Mouse (Mus musculus) ZHBTc4 (cell line): ENCODE measurements at regions not wholly inside any gene's neighbourhood (a gene's known extent, or its start where the extent isn't known, plus 50 kb on each side); places are given as distances from the start of the nearest gene placed in this dataset.

Source experiments
- DNase-seq: peaks from one replicate; pipeline ENCODE4 v3.0.0-alpha.2; 2011; ENCODE audit warnings: low read depth, low spot score

DNA sequence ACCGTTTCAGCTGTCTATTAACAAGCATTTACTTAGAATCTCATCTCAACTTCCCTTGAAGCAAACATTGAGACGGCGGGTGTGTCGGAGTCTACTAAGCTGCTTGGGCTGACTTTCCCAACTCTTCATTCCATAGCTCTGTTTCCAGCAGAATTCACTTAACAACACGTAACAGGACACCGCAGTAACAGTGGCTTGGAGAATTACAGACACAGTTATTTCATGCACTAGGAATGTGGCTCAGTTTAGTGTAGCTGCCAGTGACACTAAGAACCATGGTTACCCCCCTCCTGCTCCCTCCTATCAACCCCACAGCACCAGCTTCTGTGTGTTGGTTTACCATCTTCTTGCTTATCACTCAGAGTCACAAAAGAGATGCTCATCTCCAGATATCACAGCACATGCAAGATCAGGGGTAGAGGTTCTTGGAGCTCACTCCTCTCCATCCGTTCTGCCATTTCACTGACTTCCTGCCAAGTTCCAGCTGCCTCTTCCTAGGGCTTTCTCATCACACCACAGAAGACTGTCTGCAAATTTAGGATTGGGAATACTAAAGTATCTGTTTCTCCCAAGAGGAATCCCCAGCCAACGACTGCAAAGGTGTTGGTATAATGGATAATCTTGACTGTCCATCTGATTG is 90.7 kb downstream of the Banf2 start:
- DNase-seq = no peak

DNA sequence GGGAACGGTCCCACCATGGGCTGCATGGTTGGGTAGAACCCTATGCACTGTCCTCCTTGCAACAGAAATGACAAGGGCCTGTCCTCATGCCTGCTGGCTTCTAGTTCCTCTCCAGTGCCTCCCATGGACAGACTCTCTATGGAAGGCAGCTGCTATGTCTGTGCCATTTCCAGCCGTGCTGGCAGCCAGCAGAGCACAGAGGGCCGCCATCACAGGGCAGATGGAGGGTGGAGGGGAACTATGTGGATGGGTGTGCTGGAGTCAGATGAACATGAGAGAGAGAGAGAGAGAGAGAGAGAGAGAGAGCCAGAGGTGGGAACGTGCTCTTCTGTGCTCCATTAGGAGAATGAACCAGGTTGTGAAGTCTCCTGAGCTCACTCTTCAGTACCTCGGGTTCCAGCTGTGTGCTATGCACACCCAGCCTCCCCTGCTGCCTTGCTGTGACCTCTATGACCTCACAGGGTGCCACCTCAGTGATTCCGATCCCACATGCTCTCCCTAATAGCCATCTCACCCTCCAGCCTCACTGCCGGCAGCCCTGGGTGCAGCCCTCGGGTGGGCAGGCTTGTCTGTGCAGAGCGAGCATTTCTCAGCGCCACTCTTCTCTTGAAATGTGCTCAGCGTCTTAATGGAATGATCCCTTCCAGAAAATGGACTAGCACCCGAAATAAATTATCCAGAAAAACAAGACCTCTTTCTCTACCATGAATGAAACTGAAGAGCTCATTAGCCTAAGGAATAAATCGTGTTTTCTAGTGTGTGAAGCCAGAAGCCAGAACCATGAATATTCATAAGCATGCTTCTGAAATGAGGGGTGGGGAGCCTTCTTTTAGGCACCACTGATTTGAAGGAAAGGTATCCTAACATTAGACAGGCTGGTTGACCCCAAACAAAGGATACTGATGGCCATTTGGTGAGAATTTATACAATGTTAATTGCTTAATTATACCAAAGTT is 94.5 kb downstream of the Banf2 start:
- DNase-seq = no peak

DNA sequence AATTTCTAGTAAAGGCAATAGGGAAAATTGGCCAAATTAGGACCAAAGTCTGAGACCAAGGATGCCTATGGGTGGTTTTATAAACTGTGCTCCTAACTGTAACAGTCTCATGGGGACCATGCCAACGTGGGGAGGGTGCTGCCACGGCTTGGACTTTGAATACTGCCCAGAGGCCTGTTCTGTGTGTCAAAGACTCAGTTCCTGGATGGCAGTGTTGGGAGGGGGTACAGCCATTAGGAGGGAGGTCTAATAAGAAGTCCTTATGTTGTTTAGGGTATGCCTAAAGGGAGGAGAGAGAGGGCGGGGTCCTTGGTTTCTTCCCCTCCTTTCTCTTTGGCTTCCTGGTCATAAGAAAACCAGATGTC is 95.2 kb downstream of the Banf2 start:
- DNase-seq = no peak

DNA sequence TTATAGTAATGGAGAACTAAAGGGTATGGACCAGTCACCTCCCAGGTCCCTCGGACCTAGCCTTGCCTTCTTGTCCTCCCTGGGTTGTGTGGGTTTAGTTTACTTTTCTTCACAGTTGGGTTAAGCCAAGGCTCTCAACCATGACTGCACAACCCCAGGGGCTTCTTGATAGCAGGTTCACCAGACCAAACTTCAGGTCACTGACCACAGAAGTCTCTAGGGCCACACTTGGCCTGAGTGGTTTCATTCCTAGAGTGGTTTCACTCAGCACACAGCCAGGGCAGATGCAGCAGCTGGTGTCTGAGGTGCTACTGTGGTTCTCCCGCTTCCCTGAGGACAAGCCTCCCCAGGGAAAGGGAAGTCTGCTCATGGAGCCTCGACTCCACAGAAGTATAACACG is 95.7 kb downstream of the Banf2 start:
- no peak for DNase-seq

DNA sequence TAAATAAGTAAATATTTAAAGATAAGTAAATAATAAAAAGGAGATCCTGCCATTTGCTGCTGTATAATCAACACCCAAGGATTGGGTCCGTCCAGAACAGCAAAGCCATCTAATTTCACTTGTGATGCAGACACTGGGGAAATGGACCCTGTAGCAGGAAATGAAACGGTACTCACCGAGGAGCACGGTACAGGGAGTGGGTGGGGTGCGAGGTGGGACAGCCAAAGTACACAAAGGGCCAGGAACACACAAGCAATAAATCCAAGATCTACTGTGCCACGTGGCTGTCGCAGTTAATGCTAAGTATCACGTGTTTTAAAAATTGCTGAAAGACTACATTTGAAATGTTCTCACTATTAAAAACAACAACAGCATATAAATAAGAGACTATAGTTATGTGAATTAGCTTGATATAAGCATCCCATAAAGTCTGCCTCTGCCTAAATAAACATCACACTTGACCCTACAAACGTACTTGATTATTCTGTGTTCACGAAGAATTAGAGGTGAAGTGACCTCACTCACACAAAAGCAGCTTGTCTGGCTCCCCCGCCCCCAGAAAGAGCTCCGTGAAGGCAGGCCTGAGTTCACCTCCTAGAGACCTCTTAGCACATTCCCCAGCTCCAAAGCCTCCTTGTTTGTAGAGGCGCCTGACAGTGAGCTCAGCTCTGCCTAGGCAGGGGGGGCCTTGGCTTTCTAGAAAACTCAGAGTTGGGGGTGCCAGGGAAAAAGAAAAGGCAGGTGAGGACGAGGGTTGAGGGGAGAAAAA is 101.1 kb downstream of the Banf2 start:
- DNase-seq = no peak

DNA sequence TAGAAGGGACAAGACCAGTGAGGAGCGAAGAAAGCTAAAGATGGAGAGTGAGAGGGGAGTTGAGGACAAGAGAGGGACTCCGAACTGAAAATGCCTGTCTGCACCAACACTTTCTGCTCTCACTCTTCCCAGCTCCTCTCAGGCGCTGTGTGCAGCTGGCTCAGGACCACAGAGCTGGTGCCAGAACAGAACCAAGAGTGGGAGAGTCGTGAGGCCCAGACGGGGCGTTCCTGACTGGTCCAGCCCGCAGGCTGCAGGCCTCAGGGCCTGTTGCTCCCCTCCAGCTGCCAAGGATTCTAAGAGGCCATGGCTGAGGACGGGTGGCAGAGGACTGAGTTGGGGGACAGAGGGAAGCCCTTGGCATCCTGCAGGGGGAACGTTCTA is 101.7 kb downstream of the Banf2 start:
- no peak for DNase-seq

DNA sequence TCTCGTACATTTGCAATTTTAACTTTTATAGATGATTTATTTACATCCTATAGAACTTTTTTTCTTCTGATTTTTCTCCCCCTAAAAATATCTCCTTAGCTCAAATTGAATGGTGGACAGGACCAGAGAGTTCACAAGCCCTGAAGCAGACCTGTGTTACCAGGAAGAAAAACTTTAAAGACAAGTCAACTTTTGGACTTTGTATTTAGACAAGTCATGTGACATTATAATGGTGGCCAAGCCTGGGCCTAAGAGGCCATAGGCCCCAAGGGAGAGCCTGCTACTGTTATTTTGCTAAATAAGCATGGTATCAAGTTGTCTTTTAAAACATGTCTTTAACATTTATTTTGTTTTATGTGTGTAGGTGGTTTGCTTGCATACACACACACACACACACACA is 102.7 kb downstream of the Banf2 start:
- no peak for DNase-seq

DNA sequence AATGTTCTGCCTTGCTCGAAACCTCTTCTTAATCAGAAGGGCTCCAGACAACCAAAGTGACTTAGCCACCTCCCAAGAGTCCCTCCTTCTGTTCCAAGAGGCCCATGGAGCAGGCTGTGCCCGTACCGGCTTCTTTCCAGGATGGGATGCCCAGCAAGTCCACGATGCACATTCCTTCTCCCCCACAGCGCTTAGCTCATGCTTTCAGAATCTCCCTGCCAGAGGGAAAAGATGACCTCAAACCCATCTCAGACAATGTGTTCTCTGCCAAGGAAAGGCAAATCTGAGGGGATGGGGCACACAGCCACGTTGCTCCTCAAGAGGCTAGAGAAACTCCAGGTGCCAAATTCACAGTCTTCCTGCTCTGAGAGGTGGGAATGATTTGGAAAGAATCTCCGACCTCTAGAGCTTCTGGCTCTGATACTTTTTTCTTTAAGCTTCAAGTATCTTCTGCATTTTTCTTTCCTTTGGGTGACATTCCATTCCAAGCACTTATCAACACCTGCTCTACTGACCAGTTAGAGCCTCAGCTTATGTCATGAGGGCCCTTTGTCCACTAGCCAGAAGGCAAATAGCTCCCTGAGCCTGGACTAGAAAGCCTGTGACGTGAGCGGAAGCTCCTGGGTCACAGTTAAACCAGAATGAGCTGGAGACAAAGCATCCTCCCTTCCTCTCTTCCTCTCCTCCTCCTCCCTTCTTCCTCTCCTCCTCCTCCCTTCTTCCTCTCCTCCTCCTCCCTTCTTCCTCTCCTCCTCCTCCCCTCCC is 110.9 kb downstream of the Banf2 start:
- DNase-seq = no peak

DNA sequence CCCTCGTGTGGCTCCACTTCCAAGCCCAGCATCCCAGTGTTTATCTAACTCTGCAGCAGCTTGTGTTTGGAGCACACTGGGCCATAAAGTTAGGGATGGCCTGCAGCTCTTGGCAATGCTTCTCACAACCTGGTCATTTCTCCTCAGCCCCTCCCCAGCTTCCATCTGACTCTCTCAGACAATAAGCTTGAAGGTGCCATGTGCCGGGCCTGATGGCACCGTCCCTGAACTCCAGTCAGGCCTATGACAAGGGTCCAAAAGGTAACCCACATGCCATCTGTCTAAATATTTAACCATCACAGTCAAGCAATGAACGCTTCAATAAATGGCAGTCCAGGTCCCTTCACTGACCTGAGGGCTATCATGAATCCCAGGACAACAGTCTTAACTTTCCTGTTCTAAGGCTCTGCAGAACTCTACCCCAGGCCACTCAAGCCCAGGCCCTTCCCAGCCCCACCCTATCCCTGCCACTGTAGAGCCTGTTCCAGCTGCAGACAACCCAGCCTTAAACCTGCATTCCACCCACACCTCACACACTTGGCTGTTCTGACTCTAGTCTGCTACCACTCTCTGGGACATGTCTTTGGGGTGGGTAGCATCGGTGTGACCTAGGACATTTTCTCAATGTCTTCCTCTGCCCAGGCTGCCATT is 111.8 kb downstream of the Banf2 start:
- DNase-seq = no peak

DNA sequence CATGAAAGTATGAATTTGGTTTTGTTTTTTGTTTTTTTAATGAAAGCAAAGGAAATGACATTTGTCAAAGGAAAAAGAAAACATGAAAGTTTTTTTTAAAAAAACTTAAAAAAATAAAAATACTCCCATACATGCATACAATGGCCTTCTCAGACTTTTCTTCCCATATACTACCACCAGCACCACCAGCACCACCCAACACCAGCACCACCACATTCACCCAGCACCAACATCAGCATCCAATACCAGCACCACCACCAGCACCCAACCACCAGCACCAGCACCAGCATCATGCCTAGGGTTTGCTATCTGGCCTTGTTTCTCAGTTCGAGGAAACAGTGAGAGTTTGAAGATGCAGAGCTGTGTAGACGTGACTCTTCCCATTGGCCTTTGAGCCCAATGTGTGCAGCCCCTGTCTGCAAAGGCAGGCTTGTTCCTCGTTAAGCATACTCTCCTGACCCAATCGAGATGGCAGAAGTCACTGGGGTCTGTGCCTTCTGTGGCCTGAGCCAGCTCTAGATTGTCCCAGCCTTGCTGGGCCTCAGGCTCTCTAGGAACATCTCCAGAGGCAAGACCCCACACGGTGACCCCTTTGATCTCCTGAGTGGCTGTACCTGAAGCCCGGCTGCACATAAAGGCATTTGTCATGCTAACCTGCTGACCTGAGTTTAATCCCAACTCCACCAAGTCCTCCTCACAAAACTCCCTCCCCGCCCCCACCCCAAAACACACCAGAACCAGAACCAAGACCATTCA is 113.8 kb upstream of the Mgme1 start:
- no peak for DNase-seq

DNA sequence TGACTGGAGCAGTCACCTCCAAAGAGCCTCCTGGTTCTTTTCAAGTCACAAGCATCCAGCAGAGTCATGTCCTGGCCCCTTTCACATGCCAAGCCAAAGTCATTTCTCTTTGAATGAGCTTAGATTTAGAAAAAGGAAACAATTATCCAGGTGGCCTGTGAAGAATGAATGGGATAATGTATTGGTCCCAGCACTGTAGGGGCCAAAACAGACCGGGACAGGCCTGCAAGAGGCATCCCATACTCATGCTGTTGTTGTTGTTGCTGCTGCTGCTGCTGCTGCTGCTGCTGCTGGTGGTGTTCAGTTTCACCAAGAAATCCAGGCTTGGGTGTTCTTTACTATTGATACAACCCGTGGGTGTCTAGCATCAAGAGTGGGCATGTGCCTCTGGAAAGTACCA is 113.1 kb upstream of the Mgme1 start:
- peak; percentile 69 for DNase-seq

DNA sequence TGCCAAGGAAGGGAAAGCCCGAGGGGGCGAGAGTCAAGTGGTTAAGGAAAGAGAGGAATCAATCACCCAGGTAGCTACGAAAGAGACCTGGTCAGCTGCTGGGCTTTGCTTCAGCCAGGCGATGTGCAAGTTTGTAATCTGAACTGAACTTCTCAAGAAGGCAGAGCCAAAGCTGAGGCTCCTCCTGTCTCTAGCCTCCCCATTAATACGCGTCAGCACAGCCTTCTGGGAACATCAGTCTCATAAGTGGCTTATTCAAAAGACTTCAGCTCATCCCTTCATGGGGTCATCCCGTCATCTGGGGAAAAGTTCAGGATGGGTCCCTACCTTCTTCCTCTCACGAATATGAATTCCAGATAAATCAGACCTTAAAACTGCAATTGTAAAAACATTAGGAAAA is 112.2 kb upstream of the Mgme1 start:
- no peak for DNase-seq

DNA sequence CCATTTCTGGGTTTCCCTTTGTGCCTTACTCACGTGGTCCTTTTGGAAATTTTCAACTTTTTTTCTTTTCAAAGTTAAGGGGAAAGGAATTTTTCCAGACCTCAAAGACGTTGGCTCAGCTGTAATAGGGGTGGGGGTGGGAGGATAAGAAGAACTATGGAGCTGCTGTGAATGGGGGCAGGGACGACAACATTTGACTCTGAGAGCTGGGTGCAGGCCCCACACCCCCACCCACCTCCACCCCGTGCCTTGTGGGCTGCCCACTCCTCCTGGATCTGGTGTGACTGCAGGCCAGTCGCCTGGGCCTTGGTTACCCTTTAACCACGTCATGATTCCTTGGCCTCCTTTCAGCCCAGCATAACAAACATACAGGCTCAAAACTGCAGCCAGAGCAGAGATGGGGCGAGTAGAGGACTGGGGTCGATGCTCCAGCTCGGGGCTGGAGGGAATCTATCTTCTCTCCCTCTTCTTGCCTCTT is 110.6 kb upstream of the Mgme1 start:
- no peak for DNase-seq

DNA sequence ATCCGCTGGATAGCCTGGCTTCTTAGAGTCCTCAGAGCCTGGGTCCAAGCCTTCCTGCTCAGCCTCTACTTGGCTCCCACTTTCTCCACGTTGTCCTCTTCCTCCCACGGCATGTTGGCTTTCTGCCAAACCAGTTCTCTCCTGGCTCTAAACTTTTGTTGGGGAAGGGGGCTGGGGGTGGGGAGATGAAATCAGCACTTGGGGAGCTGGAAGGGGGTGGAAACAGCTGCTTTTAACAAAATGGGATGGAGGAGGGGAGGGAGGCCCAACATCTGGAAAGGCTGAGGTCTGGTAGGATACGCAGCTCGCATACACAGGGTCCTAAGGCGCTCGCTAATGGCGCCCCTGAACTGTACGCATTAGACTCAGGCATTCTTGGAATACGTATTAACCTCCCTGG is 110.0 kb upstream of the Mgme1 start:
- DNase-seq = no peak

DNA sequence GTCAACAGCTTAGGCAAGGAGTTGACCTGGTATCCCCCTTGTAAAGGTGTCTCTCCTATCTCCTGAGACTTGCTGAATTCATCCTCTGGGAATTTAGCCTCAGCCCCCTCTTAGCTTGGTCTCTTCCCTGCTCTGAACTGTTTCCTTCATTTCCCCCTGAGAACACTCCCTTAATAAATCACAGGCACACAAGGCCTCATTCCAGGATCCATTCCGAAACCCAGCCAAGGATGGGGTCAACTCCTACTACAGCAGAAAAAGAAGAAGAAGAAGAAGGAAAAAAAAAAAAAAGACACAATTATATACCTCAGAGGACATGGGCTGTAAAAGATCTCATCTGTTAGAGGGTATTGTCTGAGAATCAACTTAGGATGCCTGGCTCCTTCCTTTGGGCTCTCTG is 108.6 kb upstream of the Mgme1 start:
- no peak for DNase-seq

DNA sequence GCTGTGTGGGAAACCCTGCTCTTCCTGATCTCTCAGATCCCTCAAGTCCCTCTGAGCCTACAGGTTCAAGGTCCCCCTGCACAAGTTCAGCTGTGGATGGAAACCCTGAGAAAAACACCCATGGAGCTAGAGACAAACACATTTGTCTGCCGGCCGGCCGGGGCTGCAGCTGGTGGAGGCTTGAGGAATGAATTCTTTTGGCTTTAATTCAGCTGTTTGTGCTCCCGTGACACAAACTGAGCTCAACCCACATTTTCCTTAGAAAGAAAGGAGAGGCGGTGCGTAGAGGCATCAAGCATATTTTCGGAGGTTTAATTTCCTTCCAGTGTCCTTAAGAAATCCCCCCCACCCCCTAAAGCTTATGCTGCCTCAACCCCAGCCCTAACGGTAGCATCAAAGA is 106.4 kb upstream of the Mgme1 start:
- no peak for DNase-seq

DNA sequence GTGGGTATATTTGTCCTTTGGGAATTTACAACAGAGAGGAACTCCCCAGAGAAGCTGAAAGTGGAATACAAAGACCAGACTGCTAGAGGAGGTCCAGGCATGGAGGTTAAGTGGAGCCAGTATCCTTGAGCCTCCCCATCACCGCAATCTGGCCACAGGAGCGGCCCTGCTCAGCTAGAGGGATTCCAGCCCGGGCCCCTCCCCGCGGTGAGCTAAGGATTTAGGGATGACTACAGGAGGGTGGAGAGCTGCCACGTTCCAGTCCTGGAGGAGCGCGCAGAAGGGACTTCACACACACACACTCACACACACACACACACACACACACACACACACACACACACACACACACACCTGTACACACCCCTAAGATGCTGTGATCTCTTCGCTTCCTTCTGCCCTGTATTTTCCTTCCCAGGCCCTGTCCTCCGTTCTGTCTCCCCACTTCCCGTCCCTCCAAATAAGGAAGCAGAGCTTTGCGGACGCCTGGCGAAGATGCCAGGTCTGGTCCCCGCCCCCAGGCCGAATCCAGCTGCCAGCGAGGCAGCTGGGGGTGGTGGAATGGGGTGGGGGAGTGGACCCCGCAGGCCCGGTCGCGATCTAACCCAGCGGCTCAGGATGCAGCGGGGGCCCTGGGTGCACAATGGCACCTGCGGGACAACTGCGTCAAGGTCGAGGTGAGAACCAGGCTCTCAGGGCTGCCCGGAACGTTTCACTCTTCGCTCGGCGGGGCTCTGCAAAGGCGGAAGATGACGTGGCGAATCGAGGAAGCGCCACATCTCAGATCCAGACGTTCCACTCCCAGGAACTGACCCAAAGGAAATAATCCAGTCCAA is 105.3 kb upstream of the Mgme1 start:
- DNase-seq = peak; percentile 69

DNA sequence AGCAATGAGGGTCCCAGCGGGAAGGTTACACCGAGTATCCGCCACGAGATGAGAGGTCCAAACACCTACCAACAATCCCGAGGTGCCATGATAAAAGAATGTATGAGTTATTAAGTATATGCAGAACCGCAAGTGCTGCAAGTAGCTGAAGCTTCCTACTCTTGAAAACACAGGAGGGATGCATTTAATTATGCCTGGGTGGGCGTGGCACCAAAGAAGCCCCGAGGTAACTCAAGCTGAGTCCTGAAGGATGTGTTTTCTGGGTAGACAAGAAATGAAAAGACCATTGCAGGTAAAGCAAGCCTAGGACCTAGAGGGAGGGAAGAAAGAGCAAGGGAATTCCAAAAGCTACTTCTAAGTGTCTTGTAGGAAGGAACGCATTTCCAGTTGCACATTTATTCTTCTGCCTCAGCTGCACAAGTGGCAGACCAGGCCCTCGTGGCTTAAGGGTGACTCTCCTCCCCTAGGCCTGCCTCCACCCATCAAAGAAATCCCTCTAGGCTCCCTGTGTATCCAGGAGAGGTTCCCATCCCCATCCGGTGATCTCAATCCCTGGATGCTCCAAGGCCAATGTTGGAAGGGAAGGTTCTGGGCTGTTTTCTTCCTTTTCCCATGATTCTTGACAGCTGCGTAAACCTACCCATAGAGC is 104.2 kb upstream of the Mgme1 start:
- peak; percentile 36 for DNase-seq

DNA sequence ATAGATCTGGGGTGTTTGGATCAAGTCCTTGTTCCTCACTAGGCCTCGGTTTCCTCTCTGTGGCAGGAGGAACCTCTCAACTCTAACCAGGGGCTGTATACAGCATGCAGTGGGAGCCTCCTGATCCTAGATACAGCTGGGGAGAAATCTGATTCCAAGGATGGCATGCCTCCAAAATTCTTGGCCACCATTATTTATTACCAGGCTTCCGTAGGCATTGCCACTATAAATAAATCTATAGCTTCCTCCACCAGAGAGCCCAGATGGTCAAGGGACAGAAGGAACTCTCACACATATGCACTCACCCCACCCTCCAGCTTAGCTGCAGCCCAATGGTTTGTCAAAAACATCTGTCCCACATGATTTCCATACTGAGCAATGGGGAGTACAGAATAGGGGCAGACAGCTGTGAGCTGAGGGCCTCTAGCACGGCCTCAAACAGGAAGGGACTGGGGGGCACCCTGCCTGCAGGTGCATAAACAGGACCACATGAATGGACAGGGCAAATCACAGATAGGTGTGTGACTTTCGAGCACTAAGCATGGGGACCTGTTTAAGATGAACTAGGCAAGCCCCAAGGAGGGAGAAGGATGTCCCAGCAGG is 100.8 kb upstream of the Mgme1 start:
- DNase-seq = no peak
